Mouse (Mus musculus) myocyte (in vitro differentiated cells): ENCODE data around the gene Gm45140. TPM values are rescaled to one million over a fixed set of nuclear protein-coding genes. Genes with fewer than 3 reads are reported as not detected.

Experiments used
- H3K27me3 ChIP-seq: one replicate; pipeline ENCODE4 v1.6.1; 2011; ENCODE audit not compliant: control insufficient read depth, insufficient read depth, insufficient read length
- H3K36me3 ChIP-seq: one replicate; pipeline ENCODE4 v1.6.1; 2011; ENCODE audit not compliant: control insufficient read depth, insufficient read depth
- H3K4me2 ChIP-seq: one replicate; pipeline ENCODE4 v1.6.1; 2011; ENCODE audit warnings: low read depth, control low read depth
- H3K4me3 ChIP-seq: one replicate; pipeline ENCODE4 v1.5.1; 2011; ENCODE audit warnings: mild to moderate bottlenecking, control low read depth, moderate library complexity
- H3K79me2 ChIP-seq: one replicate; pipeline ENCODE4 v1.6.1; 2011; ENCODE audit not compliant: control insufficient read depth, insufficient read depth
- H3ac ChIP-seq: one replicate; pipeline ENCODE4 v1.6.1; 2011; ENCODE audit not compliant: control insufficient read depth, insufficient read length
- CEBPB ChIP-seq: IDR thresholded peaks from 2 replicates; pipeline ENCODE4 v1.6.1; 2011; ENCODE audit warnings: mild to moderate bottlenecking, moderate library complexity; ENCODE audit not compliant: poor library complexity, insufficient read depth, severe bottlenecking
- E2F4 ChIP-seq: IDR thresholded peaks from one replicate; pipeline ENCODE4 v1.6.1; 2011; ENCODE audit warnings: mild to moderate bottlenecking, control low read depth, moderate library complexity; ENCODE audit not compliant: insufficient read depth
- MAX ChIP-seq: IDR thresholded peaks from one replicate; pipeline ENCODE4 v1.6.1; 2011; ENCODE audit warnings: low read depth, mild to moderate bottlenecking, control low read depth
- MYOD1 ChIP-seq, 3 experiments: IDR thresholded peaks; one replicate each; pipeline ENCODE4 v1.6.1; 2011; ENCODE audit warnings: control low read depth in 2 of 3, low read depth in 2 of 3, mild to moderate bottlenecking in 2 of 3, moderate library complexity in 1 of 3; ENCODE audit not compliant: insufficient read length in 2 of 3, control insufficient read depth in 1 of 3
- MYOG ChIP-seq, 3 experiments: IDR thresholded peaks; one replicate each; pipeline ENCODE4 v1.6.1; 2011; ENCODE audit warnings: control low read depth in 2 of 3, low read depth in 2 of 3, mild to moderate bottlenecking in 2 of 3; ENCODE audit not compliant: insufficient read length in 2 of 3, control insufficient read depth in 1 of 3, insufficient read depth in 1 of 3
- POLR2A ChIP-seq: IDR thresholded peaks from one replicate; pipeline ENCODE4 v1.6.1; 2011; ENCODE audit warnings: low read depth, mild to moderate bottlenecking, control low read depth, moderate library complexity; ENCODE audit not compliant: insufficient read length
- POLR2AphosphoS2 ChIP-seq: IDR thresholded peaks from one replicate; pipeline ENCODE4 v1.6.1; 2011; ENCODE audit warnings: low read depth, control low read depth; ENCODE audit not compliant: insufficient read length
- REST ChIP-seq: IDR thresholded peaks from one replicate; pipeline ENCODE4 v1.6.1; 2011; ENCODE audit warnings: mild to moderate bottlenecking, control low read depth, moderate library complexity; ENCODE audit not compliant: insufficient read depth, insufficient read length
- SRF ChIP-seq: IDR thresholded peaks from one replicate; pipeline ENCODE4 v1.6.1; 2011; ENCODE audit warnings: low read depth; ENCODE audit not compliant: control insufficient read depth, insufficient read length
- TCF12 ChIP-seq: IDR thresholded peaks from one replicate; pipeline ENCODE4 v1.6.1; 2011; ENCODE audit warnings: mild to moderate bottlenecking, control low read depth; ENCODE audit not compliant: poor library complexity, insufficient read depth, severe bottlenecking
- TCF3 ChIP-seq: IDR thresholded peaks from one replicate; pipeline ENCODE4 v1.6.1; 2011; ENCODE audit warnings: low read depth, control low read depth; ENCODE audit not compliant: insufficient read length
- USF1 ChIP-seq: IDR thresholded peaks from one replicate; pipeline ENCODE4 v1.6.1; 2011; ENCODE audit warnings: low read depth, mild to moderate bottlenecking, control low read depth, moderate library complexity
- polyA plus RNA-seq: library from polyadenylated mRNA; unstranded; fragments of >200 nt; fragmentation: generic; extraction: Trizol; gene quantifications from one replicate; pipeline ENCODE4 v1.2.1, GENCODE M21; 2012; ENCODE audit warnings: missing spikeins

Gm45140 gene
- polyA plus RNA-seq, 1 experiment, result 2.6 TPM

- Histone ChIP-seq H3K79me2 (peaks cover 25% of the 10 kb centered on the region), H3K36me3 (no peaks in the 10 kb centered on the region), H3K4me2 (no peak overlapping the region), H3K27me3 (no peaks in the 10 kb centered on the region), H3K4me3 (no peak overlapping the region), H3ac (no peak overlapping the region)
- no peak for TF ChIP-seq POLR2AphosphoS2
- TF ChIP-seq MYOD1 (IDR thresholded peaks at IDR 0.05; ENCODE audit: control insufficient read depth in 1 of 3, insufficient read length in 2 of 3, low read depth in 2 of 3), result no peak
Observed at GRCm38 (mm10) chr6:87853446-87853845, 17.9 kb upstream of the Gm45140 start.

GRCm38 (mm10) chr6:87851871-87852270 is 16.3 kb upstream of the Gm45140 start:
- Histone ChIP-seq H3ac (no peak overlapping the region), H3K4me3 (peak overlapping the region; percentile 83), H3K4me2 (peak overlapping the region; percentile 92), H3K36me3 (no peaks in the 10 kb centered on the region), H3K27me3 (no peaks in the 10 kb centered on the region), H3K79me2 (peaks cover 40% of the 10 kb centered on the region)
- TF ChIP-seq TCF3 (no peak), REST (no peak), TCF12 (no peak), POLR2A (no peak), CEBPB (no peak), E2F4 (no peak), MAX (no peak), MYOG (IDR thresholded peaks at IDR 0.05; ENCODE audit: control insufficient read depth in 1 of 3, insufficient read depth in 1 of 3, insufficient read length in 2 of 3, low read depth in 2 of 3) (no peak), POLR2AphosphoS2 (no peak), SRF (no peak), MYOD1 (IDR thresholded peaks at IDR 0.05; ENCODE audit: control insufficient read depth in 1 of 3, insufficient read length in 2 of 3, low read depth in 2 of 3) (no peak), USF1 (no peak)

GRCm38 (mm10) chr6:87850900-87851614 is 15.5 kb upstream of the Gm45140 start, which contains the start of gene Cnbp:
Gene Cnbp, minus strand, starts transcription at chr6:87851106.
- no peaks in the 10 kb centered on the region for H3K27me3 ChIP-seq

GRCm38 (mm10) chr6:87850155-87850899 is 14.7 kb upstream of the Gm45140 start:
- peaks cover 56% of the 10 kb centered on the region for H3K79me2 ChIP-seq
- H3K36me3 ChIP-seq, result peaks cover 9% of the 10 kb centered on the region
- peak overlapping the region; percentile 83 for H3K4me3 ChIP-seq
- H3K4me2 ChIP-seq, result peak overlapping the region; percentile 82
- H3K27me3 ChIP-seq, result no peaks in the 10 kb centered on the region
- H3ac ChIP-seq, result peak overlapping the region; percentile 89
- TF ChIP-seq TCF12, result no peak
- peak in 1 of 3 experiments; percentile 1 for TF ChIP-seq MYOD1 (IDR thresholded peaks at IDR 0.05; ENCODE audit: control insufficient read depth in 1 of 3, insufficient read length in 2 of 3, low read depth in 2 of 3)

More at GRCm38 (mm10) chr6:87850900-87851614, 15.5 kb upstream of the Gm45140 start, which contains the start of gene Cnbp:
- H3K4me3 ChIP-seq, result peak within 1 kb of the TSS; percentile 83
- H3K79me2 ChIP-seq, result peaks cover 48% of the 10 kb centered on the region
- H3K4me2 ChIP-seq, result peak within 1 kb of the TSS; percentile 92
- TF ChIP-seq POLR2AphosphoS2, result peak; percentile 87
- peak; percentile 86 for TF ChIP-seq POLR2A
- no peak for TF ChIP-seq TCF3
- peak; percentile 39 for TF ChIP-seq REST
- TF ChIP-seq SRF, result peak; percentile 7
- H3K36me3 ChIP-seq, result peaks cover 5% of the 10 kb centered on the region
- peak within 1 kb of the TSS; percentile 89 for H3ac ChIP-seq

- TF ChIP-seq SRF (no peak), MAX (peak; percentile 81)
- Histone ChIP-seq H3K36me3 (peaks cover 15% of the 10 kb centered on the region), H3K4me3 (peak overlapping the region; percentile 83), H3K27me3 (no peaks in the 10 kb centered on the region), H3K79me2 (peaks cover 61% of the 10 kb centered on the region), H3ac (peak overlapping the region; percentile 89), H3K4me2 (peak overlapping the region; percentile 82)
Observed at GRCm38 (mm10) chr6:87849780-87850154, 14.2 kb upstream of the Gm45140 start.

GRCm38 (mm10) chr6:87846813-87847212 is 11.2 kb upstream of the Gm45140 start:
- H3K36me3 ChIP-seq, result peaks cover 44% of the 10 kb centered on the region

More at GRCm38 (mm10) chr6:87846813-87847212, 11.2 kb upstream of the Gm45140 start:
- peaks cover 74% of the 10 kb centered on the region for H3K79me2 ChIP-seq
- H3K4me2 ChIP-seq, result peak overlapping the region; percentile 54
- TF ChIP-seq TCF3, result no peak
- TF ChIP-seq MAX, result no peak
- TF ChIP-seq E2F4, result no peak
- TF ChIP-seq MYOD1 (IDR thresholded peaks at IDR 0.05; ENCODE audit: control insufficient read depth in 1 of 3, insufficient read length in 2 of 3, low read depth in 2 of 3), result no peak
- no peak for TF ChIP-seq POLR2AphosphoS2
- no peak for TF ChIP-seq CEBPB
- no peak for TF ChIP-seq POLR2A
- no peak for TF ChIP-seq REST
- TF ChIP-seq USF1, result no peak
- no peak for TF ChIP-seq SRF
- no peak overlapping the region for H3K4me3 ChIP-seq
- H3K27me3 ChIP-seq, result no peaks in the 10 kb centered on the region
- no peak overlapping the region for H3ac ChIP-seq
